ENCODE assay signal across 17 mouse cellular contexts in genomic region chr3:32121731-32122130, GRCm38 (mm10).
"Had no signal": no experiment of that assay in that cellular context is flagged by ENCODE, and none has a peak within 500 bp of the region (broad histone marks: within the 10 kb centered on the region; RNA-seq: fewer than 3 reads in every experiment).

No protein-coding gene starts in this region.

- H3K9me3 ChIP-seq: limb, embryonic 10.5 days; limb, embryonic 13.5 days; liver, embryonic 12.5 days; liver, embryonic 15.5 days; lung, embryonic 15.5 days had no signal

- H3K4me2 ChIP-seq: limb, embryonic 13.5 days; liver, embryonic 12.5 days; liver, embryonic 15.5 days; lung, embryonic 15.5 days; midbrain, embryonic 11.5 days had no signal

- H3K36me3 ChIP-seq: limb, embryonic 10.5 days; limb, embryonic 13.5 days; liver, embryonic 12.5 days; liver, embryonic 15.5 days; lung, embryonic 15.5 days had no signal

- H3K9ac ChIP-seq: limb, embryonic 13.5 days; liver, embryonic 12.5 days; liver, embryonic 15.5 days; lung, embryonic 15.5 days had no signal

- H3K27me3 ChIP-seq: limb, embryonic 13.5 days; liver, embryonic 12.5 days; liver, embryonic 15.5 days; lung, embryonic 15.5 days; megakaryocyte, embryonic 14.5 days had no signal

- H3K4me1 ChIP-seq: liver, embryonic 12.5 days; liver, embryonic 15.5 days; lung, embryonic 15.5 days; megakaryocyte, embryonic 14.5 days had no signal

- DNase-seq: kidney, adult 8-10 months; kidney, postnatal 14 days; liver; lung, adult 18-20 months; lung, postnatal 10 days; lung, postnatal 36 days; midbrain, embryonic 14.5 days; thymus, adult 18-20 months; thymus, postnatal 36 days had no signal

- H3K27ac ChIP-seq: limb, embryonic 10.5 days; limb, embryonic 13.5 days; liver, embryonic 12.5 days; liver, embryonic 15.5 days; lung, embryonic 15.5 days had no signal

- ATAC-seq: intestine, postnatal 0 days; liver, embryonic 12.5 days had no signal

- H3K4me3 ChIP-seq: limb, embryonic 10.5 days; limb, embryonic 13.5 days; liver, embryonic 12.5 days; liver, embryonic 15.5 days; lung, embryonic 15.5 days; megakaryocyte, embryonic 14.5 days had no signal
